Mouse (Mus musculus): ENCODE measurements around the gene Coa4. TPM values are rescaled to one million over a fixed set of nuclear protein-coding genes. Genes with fewer than 3 reads are reported as not detected.

The Coa4 gene
- 23.9 and 24.3 TPM in 2 replicates for polyA plus RNA-seq (2014; fragmentation: Nextera tagmentation; extraction: Ambion mirVana)

GRCm38 (mm10) chr7:100536804-100537518 lies at the start of gene Coa4:
Coa4 (plus strand) TSS chr7:100537071.
- no peaks in the 10 kb centered on the region for H3K9me3 ChIP-seq (ENCODE audit: control insufficient read depth, low read depth, low read length)
- peaks cover 7% of the 10 kb centered on the region; the same call in 1 of the 2 replicates for H3K4me1 ChIP-seq (ENCODE audit: control insufficient read depth, insufficient read depth, low read length)
- peak; percentile 99 for ATAC-seq (ENCODE audit: insufficient number of reproducible peaks, insufficient read depth, low FRiP score, low read depth)
- H3K4me2 ChIP-seq (replicated peaks; ENCODE audit: low read depth, low read length) = peak within 1 kb of the TSS; percentile 72
- H3K4me3 ChIP-seq (ENCODE audit: low read depth, low read length) = peak within 1 kb of the TSS; percentile 62
- H3K9ac ChIP-seq (replicated peaks; ENCODE audit: low read depth, low read length) = peak within 1 kb of the TSS; percentile 49
- H3K27ac ChIP-seq (ENCODE audit: low read length) = peak within 1 kb of the TSS; percentile 79
- no peaks in the 10 kb centered on the region for H3K27me3 ChIP-seq (ENCODE audit: control insufficient read depth, insufficient read depth, low read length)
- WGBS = under 1% methylated on average over 33 of the region's 33 CpGs
- H3K36me3 ChIP-seq (ENCODE audit: control insufficient read depth, insufficient read depth, low read length) = peaks cover 14% of the 10 kb centered on the region

- H3K4me2 ChIP-seq (replicated peaks; ENCODE audit: low read depth, low read length) = no peak overlapping the region
- H3K9me3 ChIP-seq (ENCODE audit: control insufficient read depth, low read depth, low read length) = no peaks in the 10 kb centered on the region
- H3K4me3 ChIP-seq (ENCODE audit: low read depth, low read length) = no peak overlapping the region
- H3K36me3 ChIP-seq (ENCODE audit: control insufficient read depth, insufficient read depth, low read length) = no peaks in the 10 kb centered on the region
- H3K27me3 ChIP-seq (ENCODE audit: control insufficient read depth, insufficient read depth, low read length) = no peaks in the 10 kb centered on the region
- ATAC-seq (ENCODE audit: insufficient number of reproducible peaks, insufficient read depth, low FRiP score, low read depth) = no peak
- no peak overlapping the region for H3K27ac ChIP-seq (ENCODE audit: low read length)
- H3K4me1 ChIP-seq (ENCODE audit: control insufficient read depth, insufficient read depth, low read length) = no peaks in the 10 kb centered on the region; the same call in 1 of the 2 replicates
- 80% methylated on average over 2 of the region's 2 CpGs for WGBS
- H3K9ac ChIP-seq (replicated peaks; ENCODE audit: low read depth, low read length) = no peak overlapping the region
These were observed 49.6 kb upstream of the Coa4 start for GRCm38 (mm10) chr7:100487301-100487700.

- H3K27me3 ChIP-seq (ENCODE audit: control insufficient read depth, insufficient read depth, low read length) = no peaks in the 10 kb centered on the region
- no peaks in the 10 kb centered on the region for H3K9me3 ChIP-seq (ENCODE audit: control insufficient read depth, low read depth, low read length)
- H3K36me3 ChIP-seq (ENCODE audit: control insufficient read depth, insufficient read depth, low read length) = no peaks in the 10 kb centered on the region
- H3K9ac ChIP-seq (replicated peaks; ENCODE audit: low read depth, low read length) = no peak overlapping the region
- WGBS = 20% methylated on average over 10 of the region's 10 CpGs
- no peak for ATAC-seq (ENCODE audit: insufficient number of reproducible peaks, insufficient read depth, low FRiP score, low read depth)
- peaks cover 2% of the 10 kb centered on the region; the same call in 1 of the 2 replicates for H3K4me1 ChIP-seq (ENCODE audit: control insufficient read depth, insufficient read depth, low read length)
- H3K27ac ChIP-seq (ENCODE audit: low read length) = peak overlapping the region; percentile 13; the same call in 1 of the 2 replicates
- no peak overlapping the region for H3K4me3 ChIP-seq (ENCODE audit: low read depth, low read length)
- no peak overlapping the region; the same call in 1 of the 2 replicates for H3K4me2 ChIP-seq (replicated peaks; ENCODE audit: low read depth, low read length)
These were observed 48.3 kb upstream of the Coa4 start for GRCm38 (mm10) chr7:100488474-100489048.

- WGBS = 3% methylated on average over 32 of the region's 36 CpGs
- Histone ChIP-seq H3K4me3 (ENCODE audit: low read depth, low read length) (peak overlapping the region; percentile 52), H3K27ac (ENCODE audit: low read length) (peak overlapping the region; percentile 71), H3K4me2 (replicated peaks; ENCODE audit: low read depth, low read length) (peak overlapping the region; percentile 89), H3K27me3 (ENCODE audit: control insufficient read depth, insufficient read depth, low read length) (no peaks in the 10 kb centered on the region), H3K4me1 (ENCODE audit: control insufficient read depth, insufficient read depth, low read length) (peaks cover 32% of the 10 kb centered on the region), H3K36me3 (ENCODE audit: control insufficient read depth, insufficient read depth, low read length) (peaks cover 9% of the 10 kb centered on the region; the same call in 1 of the 2 replicates), H3K9ac (replicated peaks; ENCODE audit: low read depth, low read length) (peak overlapping the region; percentile 39), H3K9me3 (ENCODE audit: control insufficient read depth, low read depth, low read length) (no peaks in the 10 kb centered on the region)
- ATAC-seq (ENCODE audit: insufficient number of reproducible peaks, insufficient read depth, low FRiP score, low read depth) = peak; percentile 50
These were observed 44.3 kb upstream of the Coa4 start for GRCm38 (mm10) chr7:100492391-100493116.

GRCm38 (mm10) chr7:100493117-100493483 lies 43.8 kb upstream of the Coa4 start, which contains the start of gene Ucp2:
Ucp2 (plus strand) TSS chr7:100493337.
- H3K27me3 ChIP-seq (ENCODE audit: control insufficient read depth, insufficient read depth, low read length) = no peaks in the 10 kb centered on the region
- H3K9ac ChIP-seq (replicated peaks; ENCODE audit: low read depth, low read length) = peak within 1 kb of the TSS; percentile 39
- peaks cover 32% of the 10 kb centered on the region for H3K4me1 ChIP-seq (ENCODE audit: control insufficient read depth, insufficient read depth, low read length)
- no peaks in the 10 kb centered on the region for H3K9me3 ChIP-seq (ENCODE audit: control insufficient read depth, low read depth, low read length)
- ATAC-seq (ENCODE audit: insufficient number of reproducible peaks, insufficient read depth, low FRiP score, low read depth) = peak; percentile 74
- H3K4me2 ChIP-seq (replicated peaks; ENCODE audit: low read depth, low read length) = peak within 1 kb of the TSS; percentile 89
- H3K27ac ChIP-seq (ENCODE audit: low read length) = peak within 1 kb of the TSS; percentile 71
- peaks cover 13% of the 10 kb centered on the region; the same call in 1 of the 2 replicates for H3K36me3 ChIP-seq (ENCODE audit: control insufficient read depth, insufficient read depth, low read length)
- peak within 1 kb of the TSS; percentile 52 for H3K4me3 ChIP-seq (ENCODE audit: low read depth, low read length)
- WGBS = under 1% methylated on average over 27 of the region's 27 CpGs

- Histone ChIP-seq H3K36me3 (ENCODE audit: control insufficient read depth, insufficient read depth, low read length) (peaks cover 20% of the 10 kb centered on the region), H3K4me3 (ENCODE audit: low read depth, low read length) (peak overlapping the region; percentile 52), H3K9ac (replicated peaks; ENCODE audit: low read depth, low read length) (peak overlapping the region; percentile 39), H3K27ac (ENCODE audit: low read length) (peak overlapping the region; percentile 71; the same call in 1 of the 2 replicates), H3K4me2 (replicated peaks; ENCODE audit: low read depth, low read length) (peak overlapping the region; percentile 89), H3K9me3 (ENCODE audit: control insufficient read depth, low read depth, low read length) (no peaks in the 10 kb centered on the region), H3K4me1 (ENCODE audit: control insufficient read depth, insufficient read depth, low read length) (peaks cover 32% of the 10 kb centered on the region), H3K27me3 (ENCODE audit: control insufficient read depth, insufficient read depth, low read length) (no peaks in the 10 kb centered on the region)
- no peak for ATAC-seq (ENCODE audit: insufficient number of reproducible peaks, insufficient read depth, low FRiP score, low read depth)
- WGBS = 25% methylated on average over 19 of the region's 19 CpGs
These were observed 43.1 kb upstream of the Coa4 start for GRCm38 (mm10) chr7:100493484-100494414.

GRCm38 (mm10) chr7:100494415-100494831 lies 42.4 kb upstream of the Coa4 start:
- H3K9me3 ChIP-seq (ENCODE audit: control insufficient read depth, low read depth, low read length) = no peaks in the 10 kb centered on the region
- peak overlapping the region; percentile 71; the same call in 1 of the 2 replicates for H3K27ac ChIP-seq (ENCODE audit: low read length)
- H3K4me3 ChIP-seq (ENCODE audit: low read depth, low read length) = peak overlapping the region; percentile 52
- H3K9ac ChIP-seq (replicated peaks; ENCODE audit: low read depth, low read length) = peak overlapping the region; percentile 39; the same call in 1 of the 2 replicates
- H3K27me3 ChIP-seq (ENCODE audit: control insufficient read depth, insufficient read depth, low read length) = no peaks in the 10 kb centered on the region
- WGBS = 85% methylated on average over 7 of the region's 7 CpGs
- H3K4me2 ChIP-seq (replicated peaks; ENCODE audit: low read depth, low read length) = peak overlapping the region; percentile 89
- peaks cover 26% of the 10 kb centered on the region for H3K36me3 ChIP-seq (ENCODE audit: control insufficient read depth, insufficient read depth, low read length)
- H3K4me1 ChIP-seq (ENCODE audit: control insufficient read depth, insufficient read depth, low read length) = peaks cover 32% of the 10 kb centered on the region
- ATAC-seq (ENCODE audit: insufficient number of reproducible peaks, insufficient read depth, low FRiP score, low read depth) = no peak

Data from stomach, embryonic 14.5 days (tissue).